8 mouse cellular contexts compared by ENCODE assay signal in genomic region chr10:127177719-127178118, GRCm38 (mm10). TPM values are rescaled to one million over a fixed set of nuclear protein-coding genes. Genes with fewer than 3 reads are reported as not detected.
DNase-seq lines count a peak whose midpoint lies in the region; ATAC-seq and TF ChIP-seq lines count a peak whose summit lies in the region.

No protein-coding gene starts in this region.

- H3K36me3 ChIP-seq in E14TG2a.4 (ENCODE audit: insufficient read depth, low read length): peaks cover 6% of the 10 kb centered on the region
- peaks cover 7% of the 10 kb centered on the region; the same call in 1 of the 2 replicates for H3K36me3 ChIP-seq in embryonic facial prominence, embryonic 15.5 days
- peaks cover 3% of the 10 kb centered on the region; the same call in 1 of the 2 replicates for H3K36me3 ChIP-seq in heart, embryonic 10.5 days
- H3K36me3 ChIP-seq in kidney, adult 2 months (ENCODE audit: control insufficient read depth, insufficient read depth, low read length): no peaks in the 10 kb centered on the region
- no peaks in the 10 kb centered on the region for H3K36me3 ChIP-seq in liver, embryonic 11.5 days (ENCODE audit: control insufficient read depth, insufficient read depth, low read length)

- WGBS in embryonic facial prominence, embryonic 15.5 days: 1% methylated on average over 23 of the region's 23 CpGs
- 3% methylated on average over 23 of the region's 23 CpGs for WGBS in heart, embryonic 10.5 days
- WGBS in kidney, adult 2 months: 2% methylated on average over 23 of the region's 23 CpGs
- whole genome bisulfite sequencing in liver, embryonic 11.5 days: 1% methylated on average over 23 of the region's 23 CpGs

- peak; percentile 89 for DNase-seq in heart, embryonic 10.5 days (ENCODE audit: low spot score)
- peak; percentile 72 for DNase-seq in kidney, adult 2 months
- peak; percentile 80 for DNase-seq in liver, embryonic 11.5 days (ENCODE audit: low spot score)
- peak; percentile 86 for DNase-seq in testis, postnatal 10 days (ENCODE audit: low spot score)

- peak overlapping the region; percentile 74 for H3K4me3 ChIP-seq in E14TG2a.4 (replicated peaks; ENCODE audit: low read length)
- peak overlapping the region; percentile 35 for H3K4me3 ChIP-seq in bone marrow macrophage, adult 2 months (ENCODE audit: insufficient read depth, low read length)
- peak overlapping the region; percentile 35 for H3K4me3 ChIP-seq in embryonic facial prominence, embryonic 15.5 days (replicated peaks)
- peak overlapping the region; percentile 48 for H3K4me3 ChIP-seq in heart, embryonic 10.5 days
- H3K4me3 ChIP-seq in kidney, adult 2 months (ENCODE audit: insufficient read depth, low read depth, low read length): peak overlapping the region; percentile 24
- H3K4me3 ChIP-seq in liver, embryonic 11.5 days (ENCODE audit: low read depth, low read length): peak overlapping the region; percentile 48

- H3K27ac ChIP-seq in bone marrow macrophage, adult 2 months (ENCODE audit: insufficient read depth, low read depth, low read length): no peak overlapping the region
- H3K27ac ChIP-seq in embryonic facial prominence, embryonic 15.5 days (replicated peaks): no peak overlapping the region
- no peak overlapping the region for H3K27ac ChIP-seq in heart, embryonic 10.5 days
- no peak overlapping the region for H3K27ac ChIP-seq in kidney, adult 2 months (ENCODE audit: insufficient read depth, low read depth, low read length)
- H3K27ac ChIP-seq in liver, embryonic 11.5 days (ENCODE audit: low read depth, low read length): no peak overlapping the region

- peak overlapping the region; percentile 61 for H3K4me2 ChIP-seq in embryonic facial prominence, embryonic 15.5 days (replicated peaks)
- peak overlapping the region; percentile 88 for H3K4me2 ChIP-seq in liver, embryonic 11.5 days

- H3K4me1 ChIP-seq in E14TG2a.4 (replicated peaks; ENCODE audit: low read depth, low read length): peaks cover 77% of the 10 kb centered on the region
- H3K4me1 ChIP-seq in bone marrow macrophage, adult 2 months (ENCODE audit: control insufficient read depth, insufficient read depth, low read length): peaks cover 8% of the 10 kb centered on the region; the same call in 1 of the 2 replicates
- H3K4me1 ChIP-seq in embryonic facial prominence, embryonic 15.5 days: peaks cover 27% of the 10 kb centered on the region
- H3K4me1 ChIP-seq in heart, embryonic 10.5 days: peaks cover 46% of the 10 kb centered on the region
- peaks cover 4% of the 10 kb centered on the region; the same call in 1 of the 2 replicates for H3K4me1 ChIP-seq in kidney, adult 2 months (ENCODE audit: control insufficient read depth, insufficient read depth, low read length)
- peaks cover 36% of the 10 kb centered on the region for H3K4me1 ChIP-seq in liver, embryonic 11.5 days (replicated peaks; ENCODE audit: control insufficient read depth, insufficient read depth, low read length)

- peak; percentile 73 for TF ChIP-seq CTCF in E14TG2a.4 (conservative IDR thresholded peaks at IDR 0.05; ENCODE audit: low read length)
- TF ChIP-seq CTCF in bone marrow macrophage, adult 2 months (IDR thresholded peaks at IDR 0.05; ENCODE audit: low read depth, low read length): peak; percentile 85
- peak; percentile 84 for TF ChIP-seq CTCF in kidney, adult 2 months (conservative IDR thresholded peaks at IDR 0.05; ENCODE audit: insufficient read depth, insufficient read length, low read depth, low read length)

- H3K27me3 ChIP-seq in E14TG2a.4 (ENCODE audit: insufficient read depth, low read length): peaks cover 46% of the 10 kb centered on the region
- peaks cover 55% of the 10 kb centered on the region for H3K27me3 ChIP-seq in embryonic facial prominence, embryonic 15.5 days
- peaks cover 85% of the 10 kb centered on the region for H3K27me3 ChIP-seq in heart, embryonic 10.5 days (ENCODE audit: insufficient read depth, poor library complexity, severe bottlenecking)
- no peaks in the 10 kb centered on the region for H3K27me3 ChIP-seq in kidney, adult 2 months (replicated peaks; ENCODE audit: control insufficient read depth, insufficient read depth, low read length)
- peaks cover 50% of the 10 kb centered on the region for H3K27me3 ChIP-seq in liver, embryonic 11.5 days (replicated peaks; ENCODE audit: control insufficient read depth, insufficient read depth, low read length)

- no peaks in the 10 kb centered on the region for H3K9me3 ChIP-seq in E14TG2a.4 (ENCODE audit: low read length)
- no peaks in the 10 kb centered on the region for H3K9me3 ChIP-seq in embryonic facial prominence, embryonic 15.5 days (replicated peaks)
- H3K9me3 ChIP-seq in heart, embryonic 10.5 days: no peaks in the 10 kb centered on the region
- no peaks in the 10 kb centered on the region for H3K9me3 ChIP-seq in liver, embryonic 11.5 days (ENCODE audit: control insufficient read depth, low read length)

- peak; percentile 61 for ATAC-seq in embryonic facial prominence, embryonic 15.5 days (ENCODE audit: insufficient number of reproducible peaks, low FRiP score, low TSS enrichment, low read depth)
- peak; percentile 51 for ATAC-seq in liver, embryonic 11.5 days (replicated peaks; ENCODE audit: low FRiP score)
- 0 out of 2 replicates have a peak, but pooled peaks have one; percentile 21 for ATAC-seq in monocyte, adult 5-6 weeks (replicated peaks; ENCODE audit: insufficient number of reproducible peaks, low FRiP score, low TSS enrichment, poor library complexity, severe bottlenecking)

- no peak for TF ChIP-seq POLR2A in bone marrow macrophage, adult 2 months (IDR thresholded peaks at IDR 0.05; ENCODE audit: borderline replicate concordance, low read depth, low read length)
- no peak for TF ChIP-seq POLR2A in kidney, adult 2 months (IDR thresholded peaks at IDR 0.05; ENCODE audit: low read depth, low read length)

- no peak overlapping the region for H3K9ac ChIP-seq in embryonic facial prominence, embryonic 15.5 days
- H3K9ac ChIP-seq in liver, embryonic 11.5 days (ENCODE audit: low read depth, low read length): 0 out of 2 replicates have a peak overlapping the region, but pooled peaks have one; percentile 36

RNA-seq across cellular contexts. Expression of gene Slc26a10, which starts 2.7 kb away (rescaled TPM):
- not detected in 2 replicates for polyA plus RNA-seq in bone marrow macrophage, adult 2 months (2012; ENCODE audit: insufficient read depth, insufficient read length, missing spikeins)
- polyA plus RNA-seq in embryonic facial prominence, embryonic 15.5 days (2015; fragmentation: Nextera tagmentation; extraction: Ambion mirVana): 1.6 and 1.9 TPM in 2 replicates
- 9.2 and 12.9 TPM in 2 replicates for polyA plus RNA-seq in heart, embryonic 10.5 days (2016; fragmentation: Nextera tagmentation; extraction: Ambion mirVana)
- polyA plus RNA-seq in kidney, adult 2 months (2012; rRNA removed): 6.6 and 8.1 TPM in 2 replicates
- 3.6 and 5.2 TPM in 2 replicates for polyA plus RNA-seq in liver, embryonic 11.5 days (2014; fragmentation: Nextera tagmentation; extraction: Ambion mirVana)
- total RNA-seq in monocyte, adult 5-6 weeks (2017): 3.2 to 4.2 TPM (median 3.5 TPM) in 3 replicates

RNA-seq across cellular contexts. Expression of gene Arhgef25, which starts 12.2 kb away (rescaled TPM):
- polyA plus RNA-seq in bone marrow macrophage, adult 2 months (2012; ENCODE audit: insufficient read depth, insufficient read length, missing spikeins): 1.3 TPM in 1 of 2 replicates, not detected in the other
- 116 TPM in 2 replicates for polyA plus RNA-seq in embryonic facial prominence, embryonic 15.5 days (2015; fragmentation: Nextera tagmentation; extraction: Ambion mirVana)
- polyA plus RNA-seq in heart, embryonic 10.5 days (2016; fragmentation: Nextera tagmentation; extraction: Ambion mirVana): 21.4 and 28.8 TPM in 2 replicates
- 9.2 and 11.9 TPM in 2 replicates for polyA plus RNA-seq in kidney, adult 2 months (2012; rRNA removed)
- polyA plus RNA-seq in liver, embryonic 11.5 days (2014; fragmentation: Nextera tagmentation; extraction: Ambion mirVana): 28.3 and 30.2 TPM in 2 replicates
- total RNA-seq in monocyte, adult 5-6 weeks (2017): 1.9 TPM in 1 of 3 replicates, not detected in the others

RNA-seq across cellular contexts. Expression of gene B4galnt1, which starts 12.7 kb away (rescaled TPM):
- polyA plus RNA-seq in bone marrow macrophage, adult 2 months (2012; ENCODE audit: insufficient read depth, insufficient read length, missing spikeins): 42.2 and 50.6 TPM in 2 replicates
- polyA plus RNA-seq in embryonic facial prominence, embryonic 15.5 days (2015; fragmentation: Nextera tagmentation; extraction: Ambion mirVana): 11.0 and 12.7 TPM in 2 replicates
- polyA plus RNA-seq in heart, embryonic 10.5 days (2016; fragmentation: Nextera tagmentation; extraction: Ambion mirVana): 1.5 and 3.6 TPM in 2 replicates
- polyA plus RNA-seq in kidney, adult 2 months (2012; rRNA removed): 15.4 and 27.5 TPM in 2 replicates
- 21.6 and 26.3 TPM in 2 replicates for polyA plus RNA-seq in liver, embryonic 11.5 days (2014; fragmentation: Nextera tagmentation; extraction: Ambion mirVana)
- total RNA-seq in monocyte, adult 5-6 weeks (2017): 166 to 275 TPM (median 211 TPM) in 3 replicates

RNA-seq across cellular contexts. Expression of gene Dtx3, which starts 17.8 kb away (rescaled TPM):
- polyA plus RNA-seq in bone marrow macrophage, adult 2 months (2012; ENCODE audit: insufficient read depth, insufficient read length, missing spikeins): 60.1 and 68.7 TPM in 2 replicates
- 152 and 179 TPM in 2 replicates for polyA plus RNA-seq in embryonic facial prominence, embryonic 15.5 days (2015; fragmentation: Nextera tagmentation; extraction: Ambion mirVana)
- 78.4 and 91.4 TPM in 2 replicates for polyA plus RNA-seq in heart, embryonic 10.5 days (2016; fragmentation: Nextera tagmentation; extraction: Ambion mirVana)
- 101 and 132 TPM in 2 replicates for polyA plus RNA-seq in kidney, adult 2 months (2012; rRNA removed)
- polyA plus RNA-seq in liver, embryonic 11.5 days (2014; fragmentation: Nextera tagmentation; extraction: Ambion mirVana): 64.0 and 70.8 TPM in 2 replicates
- 3.8 to 17.3 TPM (median 8.8 TPM) in 3 replicates for total RNA-seq in monocyte, adult 5-6 weeks (2017)

RNA-seq across cellular contexts. Expression of gene Pip4k2c, which starts 33.7 kb away (rescaled TPM):
- polyA plus RNA-seq in bone marrow macrophage, adult 2 months (2012; ENCODE audit: insufficient read depth, insufficient read length, missing spikeins): 34.5 and 35.0 TPM in 2 replicates
- polyA plus RNA-seq in embryonic facial prominence, embryonic 15.5 days (2015; fragmentation: Nextera tagmentation; extraction: Ambion mirVana): 31.0 and 31.3 TPM in 2 replicates
- polyA plus RNA-seq in heart, embryonic 10.5 days (2016; fragmentation: Nextera tagmentation; extraction: Ambion mirVana): 27.9 and 29.3 TPM in 2 replicates
- 116 and 120 TPM in 2 replicates for polyA plus RNA-seq in kidney, adult 2 months (2012; rRNA removed)
- polyA plus RNA-seq in liver, embryonic 11.5 days (2014; fragmentation: Nextera tagmentation; extraction: Ambion mirVana): 43.1 and 43.4 TPM in 2 replicates
- total RNA-seq in monocyte, adult 5-6 weeks (2017): 15.7 to 32.0 TPM (median 21.5 TPM) in 3 replicates

Comparison
In these comparisons a context has a peak if more than half of its experiments do, and no peak if none do; other contexts are left out.
1. H3K4me3 ChIP-seq: peak in every context shown above with its lines; median percentile 74 in E14TG2a.4; 48 in heart, embryonic 10.5 days; 48 in liver, embryonic 11.5 days; 35 in bone marrow macrophage, adult 2 months; 35 in embryonic facial prominence, embryonic 15.5 days; 24 in kidney, adult 2 months.